Mouse (Mus musculus) ES-Bruce4 (cell line): ENCODE data around the gene Prpf8.

Source experiments
- CTCF ChIP-seq: IDR thresholded peaks from one replicate; pipeline ENCODE4 v1.8.1; 2011; ENCODE audit warnings: low read depth, low read length
- EP300 ChIP-seq: IDR thresholded peaks from 2 replicates; pipeline ENCODE4 v1.6.1; 2011; ENCODE audit warnings: low read depth, low read length; ENCODE audit not compliant: insufficient read depth

DNA sequence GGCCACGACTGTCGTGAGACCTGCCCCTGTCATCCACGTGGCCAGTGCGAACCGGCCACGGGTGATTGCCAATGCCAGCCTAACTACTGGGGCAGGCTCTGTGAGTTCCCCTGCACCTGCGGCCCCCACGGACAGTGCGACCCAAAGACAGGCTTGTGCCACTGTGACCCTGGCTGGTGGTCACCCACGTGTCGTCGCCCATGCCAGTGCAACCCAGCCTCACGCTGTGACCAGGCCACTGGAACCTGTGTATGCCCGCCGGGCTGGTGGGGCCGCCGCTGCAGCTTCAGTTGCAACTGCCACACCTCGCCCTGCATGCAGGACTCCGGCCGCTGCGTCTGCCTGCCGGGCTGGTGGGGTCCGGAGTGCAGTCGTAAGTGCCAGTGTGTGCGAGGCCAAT, 28.6 kb downstream of the Prpf8 start:
- no peak for TF ChIP-seq CTCF
- no peak for TF ChIP-seq EP300
